Mouse (Mus musculus): ENCODE measurements around the gene AI481877.
A peak's percentile ranks its signal among the peaks of the same experiment; 100 is the strongest.

AI481877 gene

DNA sequence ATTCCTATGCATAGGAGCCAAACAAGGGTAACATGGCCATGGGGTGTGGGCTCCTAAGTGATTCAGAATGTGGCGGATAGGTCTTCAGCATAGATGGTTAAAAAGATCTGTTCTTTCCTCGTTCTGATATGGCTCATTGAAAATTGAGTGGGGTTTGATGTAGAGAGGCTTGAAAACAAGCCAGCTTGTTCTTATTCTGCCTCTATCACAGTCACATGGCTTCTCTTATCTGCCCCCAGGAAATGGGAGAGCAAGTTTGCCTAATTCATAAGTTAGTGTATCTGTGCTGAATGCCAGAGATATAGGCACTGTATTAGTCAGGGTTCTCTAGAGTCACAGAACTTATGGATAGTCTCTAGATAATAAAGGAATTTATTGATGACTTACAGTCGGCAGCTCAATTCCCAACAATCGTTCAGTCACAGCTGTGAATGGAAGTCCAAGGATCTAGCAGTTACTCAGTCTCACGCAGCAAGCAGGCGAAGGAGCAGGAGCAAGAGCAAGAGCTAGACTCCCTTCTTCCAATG, at the start of gene AI481877:
Gene AI481877 (minus strand): TSS at position 477 of the 527 bp plus-strand sequence.
- DNase-seq (ENCODE audit: low spot score), result peak; percentile 42

GRCm38 (mm10) chr4:59188474-59188801, 49.7 kb upstream of the AI481877 start:
- DNase-seq (ENCODE audit: low spot score), result no peak

GRCm38 (mm10) chr4:59187289-59187688, 48.5 kb upstream of the AI481877 start:
- peak; percentile 67 for DNase-seq (ENCODE audit: low spot score)

DNA sequence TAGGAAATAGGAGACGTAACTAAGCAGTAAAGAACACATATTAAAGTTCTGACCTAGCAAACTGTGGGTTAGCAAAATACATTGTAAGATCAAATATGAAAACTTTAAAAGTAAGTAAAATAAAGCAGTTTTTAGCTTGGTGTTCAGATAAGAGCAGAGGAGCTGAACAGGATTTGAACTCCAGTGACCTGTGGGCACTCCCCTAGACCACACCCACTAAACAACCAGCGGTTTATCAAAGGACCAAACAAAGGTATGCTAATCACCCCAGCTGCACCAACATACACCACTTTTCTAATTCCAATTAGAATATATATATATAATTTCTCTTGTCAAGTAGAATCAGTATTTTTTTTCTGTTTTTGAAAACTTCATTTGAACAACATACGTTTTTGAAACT, 46.9 kb upstream of the AI481877 start:
- no peak for DNase-seq (ENCODE audit: low spot score)

DNA sequence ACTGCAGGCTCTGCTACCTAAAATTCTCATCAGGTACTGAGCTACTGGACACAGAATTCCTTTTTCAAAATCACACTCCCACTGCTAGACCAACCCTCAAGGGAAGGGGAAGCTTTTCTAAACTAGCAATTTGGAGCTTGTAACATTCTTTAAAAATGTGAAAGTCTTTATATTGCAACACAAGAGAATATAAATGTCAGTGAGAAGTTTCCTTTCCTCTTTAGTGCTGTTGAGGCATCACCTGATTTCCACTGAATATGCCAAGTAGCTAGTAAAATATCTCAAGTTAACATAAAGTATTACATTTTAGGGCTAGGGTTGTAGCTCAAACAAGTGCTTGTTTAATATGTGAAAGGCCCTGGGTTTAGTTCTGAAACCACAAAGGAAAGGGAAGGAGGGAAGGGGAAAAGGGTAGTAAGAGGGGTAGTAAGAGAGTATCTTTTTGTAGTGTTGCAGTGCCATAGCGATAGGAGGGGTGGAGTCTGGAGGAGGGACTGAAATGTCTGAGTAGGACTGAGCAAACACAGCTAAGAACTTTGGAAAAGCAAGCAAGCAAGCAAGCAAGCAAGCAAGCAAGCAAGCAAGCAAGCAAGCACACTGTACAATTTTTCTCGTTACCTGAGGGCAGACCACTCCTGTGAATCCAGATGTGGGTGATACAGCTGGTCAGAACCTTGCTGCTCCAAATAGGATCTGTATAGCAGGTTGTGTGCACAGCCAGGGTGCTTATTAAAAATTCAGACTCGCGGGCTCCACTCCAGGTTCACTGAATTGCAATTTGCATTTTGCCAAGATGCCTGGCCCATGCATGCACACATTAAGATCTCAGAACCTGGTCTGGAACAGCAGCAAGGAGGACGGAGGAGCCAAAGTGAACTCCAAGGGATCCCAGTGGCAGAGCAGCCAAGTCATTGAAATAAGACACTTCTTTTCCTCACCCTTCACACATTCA, 42.8 kb upstream of the AI481877 start:
- DNase-seq (ENCODE audit: low spot score), result no peak

GRCm38 (mm10) chr4:59177566-59177965, 38.8 kb upstream of the AI481877 start:
- no peak for DNase-seq (ENCODE audit: low spot score)

GRCm38 (mm10) chr4:59175929-59176328, 37.1 kb upstream of the AI481877 start:
- no peak for DNase-seq (ENCODE audit: low spot score)

DNA sequence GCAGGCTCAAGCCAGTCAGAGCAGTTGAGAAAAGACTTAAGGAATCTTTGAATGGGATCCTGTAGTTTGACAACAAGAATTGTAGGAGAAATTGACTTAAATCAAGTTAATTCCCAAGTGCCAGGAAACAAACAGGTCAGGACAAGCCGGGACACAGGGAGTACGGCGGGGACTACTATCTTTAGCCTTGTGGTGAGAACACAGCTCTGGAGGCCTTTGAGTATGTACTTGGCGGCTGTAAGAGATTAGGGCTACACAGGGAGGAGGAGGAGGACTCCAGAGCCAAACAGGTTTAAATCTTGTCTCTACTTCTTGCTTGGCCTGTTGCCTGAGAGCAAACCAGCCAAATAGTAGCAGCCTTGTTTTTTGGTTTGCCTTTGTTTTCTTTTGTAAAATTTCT, 36.2 kb upstream of the AI481877 start:
- no peak for DNase-seq (ENCODE audit: low spot score)

GRCm38 (mm10) chr4:59173181-59173922, 34.6 kb upstream of the AI481877 start:
- DNase-seq (ENCODE audit: low spot score), result no peak

DNA sequence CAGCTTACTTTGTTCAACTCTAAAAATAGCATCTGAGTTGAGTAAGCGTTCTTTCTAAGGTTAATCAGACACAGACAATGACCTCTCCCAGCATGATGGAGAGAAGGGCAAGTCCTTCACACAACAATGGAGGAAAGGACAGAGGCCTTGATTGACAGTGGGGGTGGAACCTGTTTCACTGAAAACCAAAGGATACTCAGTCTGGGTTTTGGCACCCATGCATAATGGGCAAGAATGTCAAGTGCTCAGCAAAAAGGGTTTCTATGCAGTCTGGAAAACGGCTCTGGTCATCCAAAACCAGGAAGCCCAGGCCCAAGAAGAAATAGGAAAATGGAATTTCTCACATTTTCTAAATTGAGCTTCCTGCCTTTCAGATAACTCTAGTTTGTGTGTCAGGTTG, 33.8 kb upstream of the AI481877 start:
- no peak for DNase-seq (ENCODE audit: low spot score)

DNA sequence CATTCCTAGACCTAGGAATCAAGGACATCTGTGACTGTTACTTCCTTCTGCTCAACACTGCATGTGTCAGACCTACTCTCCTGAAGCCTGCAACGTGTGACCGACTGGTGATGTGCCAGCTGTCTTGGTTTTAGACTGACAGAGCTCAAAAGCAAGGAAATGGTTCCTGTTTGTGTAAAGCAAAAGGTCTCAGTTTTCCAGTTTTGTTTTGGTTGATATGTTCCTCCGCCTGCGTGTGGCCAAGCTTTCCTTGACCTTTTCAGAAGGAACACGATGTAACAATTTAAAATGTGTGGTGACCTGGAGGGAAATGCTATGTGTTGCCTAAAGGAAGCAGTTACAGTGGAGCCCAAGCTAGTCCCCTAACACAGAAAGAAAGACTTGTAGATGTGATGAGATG, 31.2 kb upstream of the AI481877 start:
- no peak for DNase-seq (ENCODE audit: low spot score)

GRCm38 (mm10) chr4:59167251-59167847, 28.6 kb upstream of the AI481877 start:
- DNase-seq (ENCODE audit: low spot score), result no peak

- no peak for DNase-seq (ENCODE audit: low spot score)
Measured at GRCm38 (mm10) chr4:59164034-59164433, 25.3 kb upstream of the AI481877 start.

- no peak for DNase-seq (ENCODE audit: low spot score)
Measured at GRCm38 (mm10) chr4:59160959-59161670, 22.3 kb upstream of the AI481877 start.

- no peak for DNase-seq (ENCODE audit: low spot score)
Measured at GRCm38 (mm10) chr4:59160289-59160688, 21.5 kb upstream of the AI481877 start.

DNA sequence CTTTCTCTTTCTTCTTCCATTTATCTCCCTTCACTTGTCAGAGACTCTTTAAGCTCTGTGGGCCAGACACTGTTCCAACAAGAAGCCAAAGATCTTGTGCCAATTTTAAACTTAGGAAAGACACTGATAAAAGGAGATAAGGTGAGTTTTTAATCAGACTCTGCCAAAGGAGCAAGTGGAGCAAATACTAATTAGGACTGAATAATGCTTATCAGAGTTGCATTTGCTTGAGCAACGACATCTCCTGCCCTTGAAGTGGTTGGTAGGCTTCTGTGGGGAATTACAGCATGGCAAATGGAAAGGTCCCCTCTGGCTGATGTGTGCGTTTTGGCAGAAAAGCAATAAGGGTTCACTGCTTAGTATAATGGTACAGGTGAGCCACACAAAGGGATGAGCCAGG, 18.9 kb upstream of the AI481877 start:
- no peak for DNase-seq (ENCODE audit: low spot score)

GRCm38 (mm10) chr4:59156897-59157592, 18.3 kb upstream of the AI481877 start:
- no peak for DNase-seq (ENCODE audit: low spot score)

GRCm38 (mm10) chr4:59151953-59152352, 13.2 kb upstream of the AI481877 start:
- no peak for DNase-seq (ENCODE audit: low spot score)

DNA sequence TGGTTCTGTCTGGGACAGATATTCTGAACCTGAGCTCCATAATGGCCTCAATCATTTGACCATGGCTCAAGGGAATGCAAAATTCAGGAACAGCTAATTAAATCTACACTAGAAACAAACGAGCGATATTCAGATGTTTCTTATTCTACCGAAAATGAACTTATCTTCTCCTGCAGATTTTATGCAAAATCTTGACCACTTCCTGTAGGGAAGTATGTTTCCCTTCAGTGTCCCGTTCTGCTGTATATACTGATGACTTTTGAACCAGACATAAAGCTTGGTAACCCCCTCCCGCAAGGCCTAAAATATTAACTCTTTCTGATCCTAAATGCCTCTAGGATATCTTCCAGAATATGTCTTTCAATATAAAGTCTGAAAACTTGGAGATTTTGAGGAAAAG, 12.1 kb upstream of the AI481877 start:
- no peak for DNase-seq (ENCODE audit: low spot score)

GRCm38 (mm10) chr4:59149043-59149442, 10.3 kb upstream of the AI481877 start:
- DNase-seq (ENCODE audit: low spot score), result no peak

DNA sequence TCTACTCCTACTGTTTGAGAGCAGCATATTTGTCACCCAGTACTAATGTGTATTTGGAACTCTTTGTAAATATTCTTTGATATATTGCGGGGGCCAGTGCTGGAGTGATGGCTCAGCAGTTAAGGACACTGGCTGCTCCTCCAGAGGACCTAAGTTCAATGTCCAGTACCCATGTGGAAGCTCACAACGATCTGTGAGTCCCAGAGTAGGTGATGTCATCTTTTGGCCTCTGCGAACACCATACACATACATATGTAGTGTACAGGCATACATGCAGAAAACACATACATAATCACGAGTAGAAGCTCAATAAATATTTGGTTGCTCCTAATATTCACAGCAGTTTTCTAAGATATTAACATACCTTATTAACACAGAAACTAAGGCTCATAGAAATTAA, 9.8 kb downstream of the AI481877 start:
- DNase-seq (ENCODE audit: low spot score), result no peak
